Mouse (Mus musculus): ENCODE data around the gene Inka2.

GRCm38 (mm10) chr3:105721681-105722201 lies 17.3 kb downstream of the Inka2 start:
- no peak for TF ChIP-seq GABPA (IDR thresholded peaks at IDR 0.05; ENCODE audit: insufficient replicate concordance, low read depth, low read length)
- no peak for TF ChIP-seq POLR2A (IDR thresholded peaks at IDR 0.05; ENCODE audit: low read depth, low read length)
- no peak for TF ChIP-seq EP300 (IDR thresholded peaks at IDR 0.05; ENCODE audit: low read length)
- no peak for TF ChIP-seq USF1 (IDR thresholded peaks at IDR 0.05; ENCODE audit: low read depth, low read length)
- TF ChIP-seq CTCF (conservative IDR thresholded peaks at IDR 0.05 in 1 of 2, IDR thresholded peaks at IDR 0.05 in 1 of 2; ENCODE audit: low read depth in 2 of 2, low read length in 2 of 2): no peak
- TF ChIP-seq PAX5 (IDR thresholded peaks at IDR 0.05; ENCODE audit: low read length): no peak
